Comparison of ENCODE assay signal across 9 mouse cellular contexts in the genomic region with DNA sequence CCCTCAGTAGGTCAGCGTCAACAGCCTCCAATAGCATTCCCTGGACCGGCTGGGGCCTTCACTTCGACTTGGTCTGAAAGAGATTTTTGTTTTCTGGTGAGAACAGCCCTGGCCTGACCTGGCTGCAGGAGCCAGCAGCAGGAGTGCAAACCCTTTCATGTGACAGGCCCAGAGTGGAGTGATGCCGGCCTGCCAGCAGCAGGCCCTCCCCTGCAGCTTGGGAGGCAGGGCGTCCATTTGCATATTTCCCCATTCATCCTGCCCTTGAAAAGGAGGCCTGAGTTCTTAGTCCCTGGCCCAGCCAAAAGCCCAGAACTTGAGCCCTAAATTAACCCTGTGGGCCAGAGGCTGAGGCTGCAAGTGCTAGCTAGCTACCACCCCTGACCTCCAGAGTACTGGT. TPM values are rescaled to one million over a fixed set of nuclear protein-coding genes. Genes with fewer than 3 reads are reported as not detected.
DNase-seq lines count a peak whose midpoint lies in the region; ATAC-seq and TF ChIP-seq lines count a peak whose summit lies in the region.
"Had no signal": no experiment of that assay in that cellular context is flagged by ENCODE, and none has a peak within 500 bp of the region (broad histone marks: within the 10 kb centered on the region; RNA-seq: fewer than 3 reads in every experiment).

No protein-coding gene starts in this region.

- H3K9me3 ChIP-seq in intestine, embryonic 16.5 days (ENCODE audit: control insufficient read depth, low read length), result no peaks in the 10 kb centered on the region
- no peaks in the 10 kb centered on the region for H3K9me3 ChIP-seq in intestine, postnatal 0 days (ENCODE audit: control insufficient read depth)
- no peaks in the 10 kb centered on the region for H3K9me3 ChIP-seq in forebrain, postnatal 0 days (ENCODE audit: low read length)
- no peaks in the 10 kb centered on the region for H3K9me3 ChIP-seq in intestine, embryonic 15.5 days
- H3K9me3 ChIP-seq: limb, embryonic 15.5 days had no signal

- no peak for TF ChIP-seq CTCF in intestine, postnatal 0 days (IDR thresholded peaks at IDR 0.05; ENCODE audit: low read depth)
- TF ChIP-seq CTCF in forebrain, postnatal 0 days (IDR thresholded peaks at IDR 0.05; ENCODE audit: low read depth), result no peak

- H3K27ac ChIP-seq in intestine, embryonic 16.5 days (ENCODE audit: low read length), result no peak overlapping the region
- no peak overlapping the region for H3K27ac ChIP-seq in intestine, postnatal 0 days (ENCODE audit: low read depth, low read length)
- H3K27ac ChIP-seq in forebrain, postnatal 0 days (ENCODE audit: low read depth, low read length), result peak overlapping the region; percentile 67; the same call in 1 of the 2 replicates
- no peak overlapping the region for H3K27ac ChIP-seq in intestine, embryonic 15.5 days
- H3K27ac ChIP-seq: limb, embryonic 15.5 days had no signal

- no peaks in the 10 kb centered on the region for H3K27me3 ChIP-seq in intestine, embryonic 16.5 days (replicated peaks; ENCODE audit: control insufficient read depth, insufficient read depth, low read length)
- no peaks in the 10 kb centered on the region for H3K27me3 ChIP-seq in intestine, postnatal 0 days (replicated peaks; ENCODE audit: control insufficient read depth, insufficient read depth, low read length)
- H3K27me3 ChIP-seq in forebrain, postnatal 0 days (ENCODE audit: insufficient read depth, low read length), result no peaks in the 10 kb centered on the region
- H3K27me3 ChIP-seq in intestine, embryonic 15.5 days (replicated peaks), result no peaks in the 10 kb centered on the region
- H3K27me3 ChIP-seq: limb, embryonic 15.5 days had no signal

- no peaks in the 10 kb centered on the region for H3K36me3 ChIP-seq in intestine, embryonic 16.5 days (ENCODE audit: control insufficient read depth, insufficient read depth, low read length)
- H3K36me3 ChIP-seq in intestine, postnatal 0 days (ENCODE audit: control insufficient read depth, insufficient read depth), result no peaks in the 10 kb centered on the region
- no peaks in the 10 kb centered on the region for H3K36me3 ChIP-seq in forebrain, postnatal 0 days (ENCODE audit: insufficient read depth)
- no peaks in the 10 kb centered on the region for H3K36me3 ChIP-seq in intestine, embryonic 15.5 days
- H3K36me3 ChIP-seq: limb, embryonic 15.5 days had no signal

- 0 out of 2 replicates have a peak, but pooled peaks have one; percentile 44 for ATAC-seq in intestine, embryonic 16.5 days
- ATAC-seq in intestine, postnatal 0 days, result no peak
- ATAC-seq in forebrain, postnatal 0 days, result peak; percentile 83
- ATAC-seq in intestine, embryonic 15.5 days, result no peak; the same call in 1 of the 2 replicates

- H3K4me3 ChIP-seq in intestine, embryonic 16.5 days (ENCODE audit: low read length), result no peak overlapping the region
- no peak overlapping the region for H3K4me3 ChIP-seq in intestine, postnatal 0 days (ENCODE audit: low read depth, low read length)
- H3K4me3 ChIP-seq in forebrain, postnatal 0 days (ENCODE audit: low read depth, low read length), result no peak overlapping the region
- no peak overlapping the region for H3K4me3 ChIP-seq in intestine, embryonic 15.5 days (replicated peaks)
- H3K4me3 ChIP-seq: limb, embryonic 15.5 days had no signal

- H3K4me1 ChIP-seq in intestine, embryonic 16.5 days (ENCODE audit: control insufficient read depth, insufficient read depth, low read length), result peaks cover 4% of the 10 kb centered on the region; the same call in 1 of the 2 replicates
- H3K4me1 ChIP-seq in intestine, postnatal 0 days (replicated peaks; ENCODE audit: control insufficient read depth, insufficient read depth, low read length), result no peaks in the 10 kb centered on the region
- H3K4me1 ChIP-seq in forebrain, postnatal 0 days (ENCODE audit: insufficient read depth), result no peaks in the 10 kb centered on the region; the same call in 1 of the 2 replicates
- no peaks in the 10 kb centered on the region for H3K4me1 ChIP-seq in intestine, embryonic 15.5 days (replicated peaks)

- no peak overlapping the region for H3K9ac ChIP-seq in intestine, embryonic 16.5 days (ENCODE audit: low read depth, low read length)
- H3K9ac ChIP-seq in intestine, postnatal 0 days (ENCODE audit: low read depth, low read length), result no peak overlapping the region
- no peak overlapping the region for H3K9ac ChIP-seq in forebrain, postnatal 0 days
- H3K9ac ChIP-seq in intestine, embryonic 15.5 days, result no peak overlapping the region
- H3K9ac ChIP-seq: limb, embryonic 15.5 days had no signal

- WGBS in intestine, embryonic 16.5 days, result 33% methylated on average over 5 of the region's 5 CpGs
- 35% methylated on average over 5 of the region's 5 CpGs for WGBS in intestine, postnatal 0 days
- 9% methylated on average over 5 of the region's 5 CpGs for WGBS in forebrain, postnatal 0 days
- WGBS in intestine, embryonic 15.5 days, result 25% methylated on average over 5 of the region's 5 CpGs

- DNase-seq in adrenal gland, adult 2 months, result peak; percentile 82
- peak; percentile 39 for DNase-seq in forebrain, postnatal 0 days
- peak; percentile 16 for DNase-seq in kidney, postnatal 14 days
- peak; percentile 48 for DNase-seq in neural tube, embryonic 10.5 days (ENCODE audit: extremely low spot score, low spot score)
- no peak for DNase-seq in thymus, postnatal 0 days (ENCODE audit: low spot score)

- no peak overlapping the region for H3K4me2 ChIP-seq in intestine, embryonic 16.5 days (ENCODE audit: low read depth, low read length)
- no peak overlapping the region for H3K4me2 ChIP-seq in intestine, postnatal 0 days (replicated peaks; ENCODE audit: low read depth)
- no peak overlapping the region for H3K4me2 ChIP-seq in forebrain, postnatal 0 days (ENCODE audit: low read depth)
- H3K4me2 ChIP-seq in intestine, embryonic 15.5 days (replicated peaks), result no peak overlapping the region
- H3K4me2 ChIP-seq: limb, embryonic 15.5 days had no signal

RNA-seq across cellular contexts. Expression of a gene that starts 8.4 kb away (rescaled TPM):
- polyA plus RNA-seq in intestine, embryonic 16.5 days (2015; fragmentation: Nextera tagmentation; extraction: Ambion mirVana), result 1.5 TPM in 2 replicates
- polyA plus RNA-seq in intestine, postnatal 0 days (2015; fragmentation: Nextera tagmentation; extraction: Ambion mirVana), result 1.2 and 1.3 TPM in 2 replicates
- 1 to 10 TPM; 4.9 to 5.2 TPM for total RNA-seq in adrenal gland, adult 2 months (2021)
- 1.2 and 1.9 TPM in 2 replicates for polyA plus RNA-seq in adrenal gland, adult 2 months (2012; rRNA removed)
- total RNA-seq in forebrain, postnatal 0 days (2014; rRNA removed), result 56.3 and 57.7 TPM in 2 replicates
- 44.7 and 48.5 TPM in 2 replicates for polyA plus RNA-seq in forebrain, postnatal 0 days (2015; fragmentation: Nextera tagmentation; extraction: Ambion mirVana)
- 0.50 and 0.75 TPM in 2 replicates for polyA plus RNA-seq in thymus, postnatal 0 days (2015; fragmentation: Nextera tagmentation; extraction: Ambion mirVana)
- polyA plus RNA-seq in intestine, embryonic 15.5 days (2015; fragmentation: Nextera tagmentation; extraction: Ambion mirVana), result 1.7 and 2.6 TPM in 2 replicates

RNA-seq across cellular contexts. Expression of a gene that starts 44.9 kb away (rescaled TPM):
- not detected in 2 replicates for polyA plus RNA-seq in intestine, embryonic 16.5 days (2015; fragmentation: Nextera tagmentation; extraction: Ambion mirVana)
- polyA plus RNA-seq in intestine, postnatal 0 days (2015; fragmentation: Nextera tagmentation; extraction: Ambion mirVana), result not detected in 2 replicates
- total RNA-seq in adrenal gland, adult 2 months (2021), result not detected
- not detected in 2 replicates for polyA plus RNA-seq in adrenal gland, adult 2 months (2012; rRNA removed)
- total RNA-seq in forebrain, postnatal 0 days (2014; rRNA removed), result not detected in 2 replicates
- polyA plus RNA-seq in forebrain, postnatal 0 days (2015; fragmentation: Nextera tagmentation; extraction: Ambion mirVana), result not detected in 2 replicates
- polyA plus RNA-seq in thymus, postnatal 0 days (2015; fragmentation: Nextera tagmentation; extraction: Ambion mirVana), result 0.23 and 0.36 TPM in 2 replicates
- polyA plus RNA-seq in intestine, embryonic 15.5 days (2015; fragmentation: Nextera tagmentation; extraction: Ambion mirVana), result not detected in 2 replicates
- polyA plus RNA-seq: limb, embryonic 15.5 days had no signal

RNA-seq across cellular contexts. Expression of a gene that starts 58.4 kb away (rescaled TPM):
- polyA plus RNA-seq in intestine, embryonic 16.5 days (2015; fragmentation: Nextera tagmentation; extraction: Ambion mirVana), result not detected in 2 replicates
- polyA plus RNA-seq in intestine, postnatal 0 days (2015; fragmentation: Nextera tagmentation; extraction: Ambion mirVana), result not detected in 2 replicates
- total RNA-seq in adrenal gland, adult 2 months (2021), result not detected
- polyA plus RNA-seq in adrenal gland, adult 2 months (2012; rRNA removed), result not detected in 2 replicates
- not detected in 2 replicates for total RNA-seq in forebrain, postnatal 0 days (2014; rRNA removed)
- polyA plus RNA-seq in forebrain, postnatal 0 days (2015; fragmentation: Nextera tagmentation; extraction: Ambion mirVana), result not detected in 2 replicates
- polyA plus RNA-seq in thymus, postnatal 0 days (2015; fragmentation: Nextera tagmentation; extraction: Ambion mirVana), result not detected in 2 replicates
- polyA plus RNA-seq in intestine, embryonic 15.5 days (2015; fragmentation: Nextera tagmentation; extraction: Ambion mirVana), result not detected in 2 replicates
- polyA plus RNA-seq: limb, embryonic 15.5 days had no signal

Comparison
In these comparisons a context has a peak if more than half of its experiments do, and no peak if none do; other contexts are left out.
1. ATAC-seq: peak in intestine, embryonic 16.5 days (single experiment) and forebrain, postnatal 0 days (single experiment); none in intestine, postnatal 0 days (single experiment) and intestine, embryonic 15.5 days (single experiment).
2. RNA of a gene that starts 8.4 kb away (polyA plus RNA-seq): 44.7 to 48.5 TPM in forebrain, postnatal 0 days; 1.7 to 2.6 TPM in intestine, embryonic 15.5 days, 1.2 to 1.9 TPM in adrenal gland, adult 2 months, 1.5 TPM in intestine, embryonic 16.5 days, 1.2 to 1.3 TPM in intestine, postnatal 0 days and 0.50 to 0.75 TPM in thymus, postnatal 0 days; every median in the first group is over 10 times any median in the second.